Mouse (Mus musculus) v-Abl transformed pro-B cells (cell line): ENCODE measurements around the gene Htr3a.

Source experiments
- in situ Hi-C, 2 experiments: fragments of 400-800 bp; cut with MboI; formaldehyde crosslinking; loops; one replicate each; pipeline ENCODE4 v1.15.1; 2025; ENCODE audit not compliant: unreplicated experiment in 2 of 2

Gene Htr3a

GRCm38 (mm10) chr9:48910885-48911537, at the start of gene Htr3a:
Gene Htr3a (minus strand): TSS chr9:48911099.
- in situ Hi-C loops, result no loop called here

GRCm38 (mm10) chr9:48947565-48947964, 36.7 kb upstream of the Htr3a start:
- in situ Hi-C loops, result no loop called here

- in situ Hi-C loops, result no loop called here
Observed at GRCm38 (mm10) chr9:48942349-48942748, 31.4 kb upstream of the Htr3a start.

- in situ Hi-C loops, result no loop called here
Observed at GRCm38 (mm10) chr9:48929436-48929835, 18.5 kb upstream of the Htr3a start.

GRCm38 (mm10) chr9:48928781-48929180, 17.9 kb upstream of the Htr3a start:
- in situ Hi-C loops, result no loop called here

- in situ Hi-C loops, result no loop called here
Observed at GRCm38 (mm10) chr9:48916011-48916788, 5.3 kb upstream of the Htr3a start.

GRCm38 (mm10) chr9:48904421-48904820, 6.5 kb downstream of the Htr3a start:
- in situ Hi-C loops, result no loop called here

GRCm38 (mm10) chr9:48903766-48904165, 7.1 kb downstream of the Htr3a start:
- in situ Hi-C loops, result no loop called here

GRCm38 (mm10) chr9:48898551-48898950, 12.3 kb downstream of the Htr3a start:
- in situ Hi-C loops, result no loop called here

- in situ Hi-C loops, result no loop called here
Observed at GRCm38 (mm10) chr9:48895819-48896536, 14.9 kb downstream of the Htr3a start.

- in situ Hi-C loops, result no loop called here
Observed at GRCm38 (mm10) chr9:48894755-48895154, 16.1 kb downstream of the Htr3a start.

GRCm38 (mm10) chr9:48893986-48894385, 16.9 kb downstream of the Htr3a start:
- in situ Hi-C loops, result no loop called here

- in situ Hi-C loops, result no loop called here
Observed at GRCm38 (mm10) chr9:48889093-48889492, 21.8 kb downstream of the Htr3a start.

- in situ Hi-C loops, result no loop called here
Observed at GRCm38 (mm10) chr9:48872896-48873295, 38.0 kb downstream of the Htr3a start.

GRCm38 (mm10) chr9:48866523-48867121, 44.3 kb downstream of the Htr3a start:
- in situ Hi-C loops, result no loop called here

- in situ Hi-C loops, result no loop called here
Observed at GRCm38 (mm10) chr9:48865235-48865634, 45.7 kb downstream of the Htr3a start.

- in situ Hi-C loops, result no loop called here
Observed at GRCm38 (mm10) chr9:48861481-48861880, 49.4 kb downstream of the Htr3a start.

- in situ Hi-C loops, result no loop called here
Observed at GRCm38 (mm10) chr9:48860526-48860845, 50.4 kb downstream of the Htr3a start.

GRCm38 (mm10) chr9:48859828-48860525, 50.9 kb downstream of the Htr3a start:
- in situ Hi-C loops, result no loop called here

GRCm38 (mm10) chr9:48857944-48858343, 53.0 kb downstream of the Htr3a start:
- in situ Hi-C loops, result no loop called here

GRCm38 (mm10) chr9:48856240-48856639, 54.7 kb downstream of the Htr3a start:
- in situ Hi-C loops, result no loop called here
